Mouse (Mus musculus) ovary, adult 18-20 months (tissue): ENCODE measurements around the gene Olfm4.

Experiments
- DNase-seq: peaks from one replicate; pipeline ENCODE4 v3.0.0; 2022; ENCODE audit warnings: low spot score, mixed read lengths

The Olfm4 gene

DNA sequence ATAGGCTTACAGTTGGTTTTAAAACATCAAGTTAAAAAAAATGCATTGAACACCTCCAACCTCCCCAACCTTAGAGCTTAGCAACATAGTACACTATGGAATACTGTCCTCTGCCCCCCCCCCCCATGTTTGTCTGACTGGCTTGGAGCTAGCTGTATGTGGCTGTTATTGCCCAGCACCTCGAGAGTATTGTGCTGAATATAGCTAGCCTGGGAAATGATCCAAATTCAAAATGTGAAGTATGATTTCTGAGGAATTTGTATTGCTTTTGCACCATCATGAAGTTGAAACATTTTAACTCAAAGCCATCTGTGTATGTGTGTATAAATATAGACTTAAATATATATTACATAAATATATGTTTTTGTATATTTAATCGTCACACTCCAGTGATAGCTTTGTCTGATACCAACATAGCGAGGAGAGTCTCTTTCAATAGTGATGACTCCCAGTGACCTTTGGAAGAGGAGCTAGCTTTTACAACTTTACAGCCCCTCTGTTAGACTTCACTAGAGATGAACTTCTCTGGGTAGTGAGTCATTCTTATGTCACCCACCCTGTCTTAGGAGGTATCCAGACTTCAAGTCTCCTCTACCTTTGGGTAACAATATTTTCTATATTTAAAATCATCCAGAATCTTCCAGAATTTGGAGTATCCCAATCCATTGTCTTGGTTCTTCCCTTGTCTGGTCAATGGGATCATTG lies 45.6 kb downstream of the Olfm4 start:
- no peak for DNase-seq

DNA sequence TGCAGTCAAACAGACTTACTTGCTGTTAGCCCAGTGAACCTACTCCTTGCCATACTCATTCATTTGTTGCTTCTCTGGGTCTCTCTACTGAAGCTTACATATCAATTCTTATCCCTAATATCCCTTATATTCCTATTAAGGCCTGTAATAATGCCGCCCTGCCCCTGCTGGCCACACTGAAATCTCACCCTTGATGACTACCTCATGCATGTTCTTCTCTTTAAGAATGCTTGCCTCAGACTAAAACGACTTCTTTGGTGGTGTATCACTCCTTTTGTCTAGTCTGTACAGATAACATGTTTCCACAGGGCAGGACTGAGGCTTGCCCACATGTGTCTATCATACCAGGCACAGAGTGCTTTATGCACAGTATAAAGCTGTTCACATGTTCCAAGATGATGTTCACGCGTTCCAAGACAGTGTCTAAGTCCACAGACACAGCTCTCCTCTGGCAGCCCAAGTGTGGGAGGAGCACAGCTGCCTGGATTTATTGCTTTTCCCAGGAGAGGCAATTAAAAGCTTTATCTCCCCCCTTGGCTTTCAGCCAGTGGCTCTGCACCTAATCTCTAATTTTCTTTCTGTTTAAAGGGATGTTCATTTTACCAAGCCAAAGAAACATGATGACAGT lies 55.9 kb downstream of the Olfm4 start:
- peak; percentile 19 for DNase-seq

DNA sequence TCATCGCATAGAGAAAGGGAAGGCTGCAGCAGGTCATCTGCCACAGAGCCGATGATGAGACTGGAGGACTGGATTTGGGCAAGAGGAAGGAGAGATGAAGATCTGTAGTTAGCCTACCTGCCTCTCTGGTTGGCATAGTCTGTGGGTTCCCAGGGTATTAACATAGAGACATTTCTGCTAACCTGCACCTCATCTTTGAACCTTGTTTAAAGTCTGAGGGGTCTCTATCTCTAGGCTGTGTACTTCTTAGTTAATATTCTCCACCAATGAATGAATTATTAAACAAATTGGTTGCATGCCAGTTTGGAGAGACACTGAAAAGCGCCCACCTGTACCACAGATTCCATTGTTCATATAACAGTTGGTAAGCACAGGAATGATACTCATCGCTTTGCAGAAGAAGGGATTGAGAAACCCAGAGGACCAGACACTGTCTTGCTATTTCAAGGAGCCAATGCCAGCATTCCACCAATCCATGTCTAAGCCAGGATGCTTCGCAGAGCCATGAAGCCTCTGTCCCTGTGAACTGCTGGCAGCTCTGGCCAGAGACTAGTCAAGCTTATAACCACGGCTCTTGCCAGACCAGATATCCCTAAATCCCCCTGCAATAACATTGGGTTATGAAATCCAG lies 62.3 kb downstream of the Olfm4 start:
- DNase-seq, result no peak

DNA sequence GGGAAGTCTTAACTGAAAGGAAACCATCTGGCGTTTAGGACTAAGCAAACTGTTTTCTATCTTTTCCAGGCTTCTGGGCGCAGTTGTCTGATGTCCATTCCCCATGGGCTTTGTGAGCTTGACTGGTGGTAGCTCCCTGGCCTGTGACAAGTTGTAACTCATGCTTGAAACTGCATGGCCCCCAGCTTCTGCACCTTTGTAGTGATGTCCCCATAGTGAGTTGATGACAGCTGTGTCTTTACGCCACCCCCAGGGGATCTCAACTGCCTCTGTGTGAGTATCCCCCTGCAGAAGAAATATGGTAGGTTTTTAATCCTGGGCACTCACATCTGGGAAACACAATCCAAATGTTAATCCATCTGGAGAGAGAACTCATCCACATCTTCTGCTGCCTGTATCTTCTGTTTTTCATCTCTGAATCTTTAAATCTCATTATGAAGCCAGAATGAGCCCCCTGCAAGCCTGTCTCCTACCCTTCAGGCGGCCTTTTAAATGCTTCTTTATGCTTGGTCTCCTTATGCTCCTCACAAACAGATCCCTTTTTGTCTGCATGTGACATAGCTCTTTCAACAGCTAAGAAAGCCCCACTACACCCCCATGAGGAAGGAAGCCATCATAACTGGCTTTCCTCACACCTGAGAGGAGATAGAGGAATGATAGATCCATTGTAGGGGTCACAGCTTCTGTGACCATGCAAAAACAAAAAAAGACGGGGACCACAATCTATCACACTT lies 63.7 kb downstream of the Olfm4 start:
- no peak for DNase-seq

DNA sequence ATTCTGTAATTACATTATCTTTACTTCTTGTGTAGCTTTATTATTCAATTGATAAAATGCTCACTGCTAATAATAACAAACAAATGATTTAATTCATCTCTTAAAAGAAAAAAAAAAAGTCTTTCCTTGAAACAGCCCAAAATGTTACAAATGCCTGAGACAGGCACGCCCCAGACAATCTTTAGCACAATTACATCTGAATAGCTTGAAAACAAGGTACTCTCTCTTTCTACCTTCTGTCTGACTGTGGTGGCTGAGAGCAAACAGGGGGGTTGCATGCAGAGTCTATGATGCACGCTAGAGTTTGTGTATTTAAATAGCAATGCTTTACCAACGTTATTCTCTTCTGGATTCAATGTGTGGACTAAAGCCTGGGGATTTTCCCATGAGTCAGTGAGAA lies 71.8 kb downstream of the Olfm4 start:
- no peak for DNase-seq

DNA sequence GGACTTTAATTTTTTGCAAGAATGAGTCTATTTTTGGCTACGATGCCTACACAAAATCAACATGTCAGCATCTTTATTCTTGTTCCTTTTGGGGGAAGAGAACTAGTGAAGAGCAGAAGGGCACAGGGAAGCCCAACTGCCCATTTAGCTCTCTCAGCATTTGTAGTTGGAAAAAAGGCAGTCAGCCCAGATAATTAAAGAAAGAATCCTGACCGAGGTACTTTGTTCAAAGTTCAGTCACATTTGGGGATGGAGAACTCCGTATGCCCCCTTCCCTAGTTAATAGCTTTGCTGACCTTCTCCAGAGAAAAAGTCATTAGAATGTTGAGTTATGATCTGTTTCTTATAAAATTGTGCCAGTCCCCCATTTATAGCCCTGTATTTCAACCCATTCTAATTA lies 77.8 kb downstream of the Olfm4 start:
- no peak for DNase-seq

DNA sequence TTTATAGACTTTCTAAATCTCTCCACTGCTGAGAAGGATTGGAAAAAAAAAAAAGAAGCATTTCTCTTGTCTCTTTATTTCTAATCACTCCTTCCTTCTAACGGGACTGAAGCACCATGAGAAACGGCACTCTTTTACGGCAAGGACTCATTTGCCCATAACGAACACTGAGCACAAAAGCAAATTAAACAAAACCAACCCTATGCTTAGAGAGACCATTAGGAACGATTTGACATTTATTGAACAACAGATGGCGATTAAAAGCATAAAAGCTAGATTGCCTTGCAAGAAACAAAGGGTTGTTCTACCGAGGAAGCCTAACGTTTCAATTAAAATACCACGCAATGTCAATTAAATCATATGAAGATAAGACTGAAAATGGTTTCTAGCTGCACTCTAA lies 79.0 kb downstream of the Olfm4 start:
- no peak for DNase-seq

DNA sequence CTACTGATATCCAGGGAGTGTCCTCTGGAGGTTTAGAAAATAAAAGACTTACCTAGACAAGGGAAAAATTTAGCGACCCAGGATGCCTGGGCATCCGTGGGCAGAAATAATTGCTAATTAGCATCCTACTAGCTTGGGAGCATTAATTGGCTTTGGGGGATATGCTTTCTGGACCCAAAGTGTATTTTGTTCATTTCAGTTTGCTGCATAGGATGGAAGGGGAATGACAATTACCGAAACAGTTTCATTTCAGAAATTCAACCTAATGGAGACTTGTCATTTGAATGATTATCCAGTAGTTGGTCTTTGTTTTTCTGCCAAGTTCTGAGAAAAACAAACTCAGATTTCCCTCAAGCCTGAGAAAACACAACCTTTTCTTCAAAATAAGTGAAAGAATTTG lies 86.7 kb downstream of the Olfm4 start:
- DNase-seq, result no peak
